Mouse (Mus musculus) liver, embryonic 14.5 days (tissue): Measurements from ENCODE around the gene Sgk1. TPM values are rescaled to one million over a fixed set of nuclear protein-coding genes. Genes with fewer than 3 reads are reported as not detected.

Source experiments
- ATAC-seq: fragments of 200-750 bp; cut with Nextera tagmentation; 2 replicates; pipeline ENCODE4 v1.8.0; 2017; ENCODE audit warnings: moderate number of reproducible peaks, mild to moderate bottlenecking, moderate library complexity; ENCODE audit not compliant: insufficient read depth
- DNase-seq, 3 experiments: peaks; one replicate each; pipeline ENCODE4 v3.0.0-alpha.2; 2012 to 2013; ENCODE audit warnings: low read depth in 3 of 3, low spot score in 3 of 3
- H3K27ac ChIP-seq: fragments of 300-500 bp; sonication (generic); 2 replicates; pipeline ENCODE4 v1.5.1; 2014; ENCODE audit warnings: moderate library complexity, mild to moderate bottlenecking, control low read depth, inconsistent platforms
- H3K27me3 ChIP-seq: fragments of 300-500 bp; sonication (generic); 2 replicates; pipeline ENCODE4 v1.6.1; 2014; ENCODE audit warnings: mild to moderate bottlenecking, low read length, moderate library complexity; ENCODE audit not compliant: control insufficient read depth, insufficient read depth
- H3K36me3 ChIP-seq: fragments of 300-500 bp; sonication (generic); replicated peaks from 2 replicates; pipeline ENCODE4 v1.6.1; 2014; ENCODE audit warnings: low read depth; ENCODE audit not compliant: control insufficient read depth, insufficient read depth
- H3K4me1 ChIP-seq, 2 experiments: fragments of 200-500 bp in 1 of 2; fragments of 300-500 bp in 1 of 2; sonication (generic) in 1 of 2; replicated peaks; 2 replicates each; pipeline ENCODE4 v1.6.1; 2012 to 2014; ENCODE audit warnings: antibody characterized with exemption in 1 of 2, inconsistent platforms in 1 of 2, low read length in 1 of 2; ENCODE audit not compliant: control insufficient read depth in 2 of 2, insufficient read depth in 2 of 2
- H3K4me2 ChIP-seq: fragments of 300-500 bp; sonication (generic); 2 replicates; pipeline ENCODE4 v1.6.1; 2014; ENCODE audit warnings: low read depth, mild to moderate bottlenecking, control low read depth, moderate library complexity
- H3K4me3 ChIP-seq, 2 experiments: fragments of 200-500 bp in 1 of 2; fragments of 300-500 bp in 1 of 2; sonication (generic) in 1 of 2; 2 replicates each; pipeline ENCODE4 v1.5.1; 2012 to 2014; ENCODE audit warnings: low read depth in 2 of 2, low read length in 2 of 2, mild to moderate bottlenecking in 2 of 2, control low read depth in 1 of 2, inconsistent platforms in 1 of 2, moderate library complexity in 1 of 2; ENCODE audit not compliant: insufficient read depth in 1 of 2
- H3K9ac ChIP-seq: fragments of 300-500 bp; sonication (generic); replicated peaks from 2 replicates; pipeline ENCODE4 v1.6.1; 2014; ENCODE audit warnings: mild to moderate bottlenecking, control low read depth, moderate library complexity
- H3K9me3 ChIP-seq: fragments of 300-500 bp; sonication (generic); 2 replicates; pipeline ENCODE4 v1.6.1; 2016; ENCODE audit warnings: low read length, mixed read lengths; ENCODE audit not compliant: control insufficient read depth
- CTCF ChIP-seq: IDR thresholded peaks from 2 replicates; pipeline ENCODE4 v1.5.1; 2016; ENCODE audit warnings: antibody characterized with exemption, low read depth, control low read depth
- EP300 ChIP-seq: IDR thresholded peaks from 2 replicates; pipeline ENCODE4 v1.6.1; 2016; ENCODE audit warnings: antibody characterized with exemption, low read depth
- WGBS: fragments of 180-500 bp; shearing (Covaris S2); extraction: QIAGEN DNeasy Blood & Tissue Kit; methylation state at CpG from one replicate; pipeline ENCODE4 v1.1.7; 2014; ENCODE audit not compliant: insufficient replicate concordance; 5-methylcytosine and 5-hydroxymethylcytosine counted together
- polyA plus RNA-seq, 2 experiments: library from polyadenylated mRNA; depleted of rRNA in 1 of 2; stranded (reverse) in 1 of 2; unstranded in 1 of 2; fragments of >200 nt; fragmentation: Nextera tagmentation in 1 of 2; extraction: Ambion mirVana in 1 of 2; gene quantifications; 2 replicates each; pipeline versions ENCODE4 v1.2.1 to v1.2.3; 2012 to 2014

Gene Sgk1
- polyA plus RNA-seq, 2 experiments = 5.3 to 10.3 TPM

DNA sequence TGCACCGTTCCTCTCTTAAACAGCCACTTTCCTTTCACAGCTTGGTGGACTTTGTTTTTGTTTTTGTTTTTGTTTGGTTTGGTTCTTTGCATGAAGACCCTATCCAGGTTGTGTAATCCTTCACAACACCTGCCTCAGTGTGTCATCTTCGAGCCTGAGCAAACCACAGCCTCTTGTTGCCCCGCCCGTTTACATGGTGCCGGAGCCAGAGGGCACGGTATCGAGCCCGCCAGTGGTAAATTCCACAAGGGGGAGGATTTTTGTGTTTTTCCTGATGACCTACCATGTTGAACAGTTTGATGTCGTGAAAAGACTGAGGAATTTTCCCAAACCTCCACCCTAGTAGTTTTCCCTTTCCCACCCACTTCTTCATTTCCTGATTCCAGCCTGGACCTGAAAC lies 35.6 kb upstream of the Sgk1 start:
- WGBS = 65% methylated on average over 9 of the region's 9 CpGs
- no peaks in the 10 kb centered on the region for H3K27me3 ChIP-seq
- no peak overlapping the region for H3K9ac ChIP-seq
- no peaks in the 10 kb centered on the region for H3K9me3 ChIP-seq
- TF ChIP-seq EP300 = no peak
- no peak for TF ChIP-seq CTCF
- H3K4me2 ChIP-seq = no peak overlapping the region
- H3K4me3 ChIP-seq = no peak overlapping the region
- H3K4me1 ChIP-seq = no peaks in the 10 kb centered on the region
- no peak overlapping the region for H3K27ac ChIP-seq
- H3K36me3 ChIP-seq = no peaks in the 10 kb centered on the region
- ATAC-seq = no peak
- DNase-seq = no peak

- ATAC-seq (no peak), DNase-seq (no peak)
- no peak for TF ChIP-seq EP300
- TF ChIP-seq CTCF = no peak
- H3K36me3 ChIP-seq = no peaks in the 10 kb centered on the region
- H3K9ac ChIP-seq = no peak overlapping the region
- no peak overlapping the region for H3K4me3 ChIP-seq
- no peak overlapping the region for H3K27ac ChIP-seq
- no peaks in the 10 kb centered on the region for H3K27me3 ChIP-seq
- WGBS = 69% methylated on average over 11 of the region's 11 CpGs
- no peak overlapping the region for H3K4me2 ChIP-seq
- no peaks in the 10 kb centered on the region for H3K9me3 ChIP-seq
- H3K4me1 ChIP-seq = no peaks in the 10 kb centered on the region
Observed at GRCm38 (mm10) chr10:21847026-21847820, 34.8 kb upstream of the Sgk1 start.

DNA sequence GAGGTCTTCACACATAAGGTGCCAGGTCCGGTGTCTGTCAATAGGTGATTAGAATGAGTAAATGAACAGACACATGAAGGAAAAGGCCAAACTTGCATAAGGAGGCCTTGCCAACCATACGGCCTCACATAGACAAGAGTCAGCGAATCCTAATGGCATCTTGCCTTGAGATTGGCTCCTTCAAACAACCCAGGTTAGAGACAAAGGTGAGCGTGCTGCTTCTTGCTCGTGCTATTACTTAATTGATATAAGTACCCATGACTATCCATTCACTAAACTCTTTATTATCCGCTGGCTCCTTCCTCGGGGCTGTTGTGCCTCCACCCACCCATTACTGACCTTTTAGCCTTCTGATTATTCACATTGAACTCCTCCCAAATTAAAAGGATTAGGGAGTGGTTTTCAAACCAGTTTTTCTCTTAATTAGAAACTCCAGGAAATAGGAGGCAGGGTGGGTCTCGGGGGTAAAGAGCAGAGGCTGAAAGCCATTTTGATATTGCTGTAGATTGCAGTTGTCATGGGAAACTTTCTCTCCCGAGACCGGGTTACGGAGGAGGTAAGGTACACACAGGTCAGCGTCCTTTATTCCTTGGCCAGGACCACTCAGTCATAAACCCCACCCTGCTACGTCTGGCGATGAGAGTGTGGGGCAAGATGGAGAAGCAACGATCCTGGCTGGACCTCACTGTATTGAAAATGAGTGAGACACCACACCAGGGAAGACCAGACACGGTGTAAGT lies 33.9 kb upstream of the Sgk1 start:
- Histone ChIP-seq H3K4me2 (no peak overlapping the region), H3K27ac (no peak overlapping the region), H3K36me3 (no peaks in the 10 kb centered on the region), H3K27me3 (no peaks in the 10 kb centered on the region), H3K9me3 (no peaks in the 10 kb centered on the region), H3K4me3 (no peak overlapping the region), H3K4me1 (no peaks in the 10 kb centered on the region), H3K9ac (no peak overlapping the region)
- TF ChIP-seq EP300 (no peak), CTCF (no peak)
- 72% methylated on average over 16 of the region's 16 CpGs for WGBS
- no peak for DNase-seq
- no peak for ATAC-seq

GRCm38 (mm10) chr10:21849251-21849650 lies 32.7 kb upstream of the Sgk1 start:
- no peak overlapping the region for H3K4me3 ChIP-seq
- H3K27ac ChIP-seq = no peak overlapping the region
- TF ChIP-seq EP300 = no peak
- no peak for TF ChIP-seq CTCF
- no peaks in the 10 kb centered on the region for H3K4me1 ChIP-seq
- H3K9me3 ChIP-seq = no peaks in the 10 kb centered on the region
- WGBS = 61% methylated on average over 8 of the region's 8 CpGs
- H3K27me3 ChIP-seq = no peaks in the 10 kb centered on the region
- H3K9ac ChIP-seq = no peak overlapping the region
- no peak for DNase-seq
- no peaks in the 10 kb centered on the region for H3K36me3 ChIP-seq
- no peak for ATAC-seq
- H3K4me2 ChIP-seq = no peak overlapping the region

- no peaks in the 10 kb centered on the region for H3K4me1 ChIP-seq
- WGBS = 69% methylated on average over 3 of the region's 3 CpGs
- DNase-seq (no peak), ATAC-seq (no peak)
- no peaks in the 10 kb centered on the region for H3K9me3 ChIP-seq
- no peak overlapping the region for H3K4me2 ChIP-seq
- no peak for TF ChIP-seq EP300
- H3K36me3 ChIP-seq = no peaks in the 10 kb centered on the region
- no peak overlapping the region for H3K27ac ChIP-seq
- H3K9ac ChIP-seq = no peak overlapping the region
- H3K27me3 ChIP-seq = no peaks in the 10 kb centered on the region
- no peak overlapping the region for H3K4me3 ChIP-seq
Observed at GRCm38 (mm10) chr10:21850330-21850729, 31.7 kb upstream of the Sgk1 start.
